Mouse (Mus musculus) mammary gland, adult 2 months (tissue): ENCODE results near the gene 2410141K09Rik. TPM values are rescaled to one million over a fixed set of nuclear protein-coding genes. Genes with fewer than 3 reads are reported as not detected.

Source experiments
- polyA plus RNA-seq: library from polyadenylated mRNA; depleted of rRNA; stranded (reverse); fragments of >200 nt; gene quantifications from 2 replicates; pipeline ENCODE4 v1.2.3, GENCODE M21; 2012; ENCODE audit warnings: low replicate concordance; rRNA removed

2410141K09Rik gene
- polyA plus RNA-seq = not detected in 2 replicates

GRCm38 (mm10) chr13:66441018-66441417, at the start of gene 2410141K09Rik:
Gene 2410141K09Rik, minus strand, starts transcription at chr13:66441118.

Other genes starting within 250 kb of the 2410141K09Rik start
- not detected in 2 replicates for gene Gm10772, start 213.5 kb downstream of the 2410141K09Rik start, polyA plus RNA-seq